Mouse (Mus musculus): Measurements from ENCODE around the gene Mgat5.

DNA sequence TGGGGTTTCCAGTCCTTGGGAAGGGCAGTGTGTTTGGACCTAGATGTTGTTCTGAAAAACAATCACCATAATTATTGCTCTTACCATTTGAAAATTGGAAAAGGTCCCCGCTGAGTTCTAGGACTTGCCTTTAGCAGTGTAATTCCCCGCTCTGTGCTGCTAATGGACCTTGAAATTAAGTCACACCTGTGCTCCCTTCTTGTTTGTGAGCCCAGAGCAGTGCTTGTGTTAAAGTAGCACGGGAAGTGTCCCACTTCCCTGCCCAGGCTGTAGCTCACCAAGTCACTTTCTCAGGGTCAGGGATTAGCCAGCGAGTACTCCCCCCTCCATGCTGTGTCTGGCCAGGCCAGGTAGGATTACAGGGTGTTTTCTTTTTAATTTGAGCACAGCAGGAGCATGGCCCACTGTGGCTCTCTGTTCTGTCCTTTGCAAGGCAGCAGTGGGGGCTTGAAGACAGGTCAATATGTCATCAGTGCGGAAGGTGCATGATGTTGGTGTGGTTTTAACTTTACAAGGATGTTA, 123.6 kb downstream of the Mgat5 start:
- TF ChIP-seq POLR2A (IDR thresholded peaks at IDR 0.05; ENCODE audit: extremely low read depth, insufficient read depth, low read length) (no peak), CTCF (IDR thresholded peaks at IDR 0.05; ENCODE audit: low read depth, low read length) (no peak)

Measured in liver, adult 2 months (tissue).